8 mouse cellular contexts compared by ENCODE assay signal in the genomic region with DNA sequence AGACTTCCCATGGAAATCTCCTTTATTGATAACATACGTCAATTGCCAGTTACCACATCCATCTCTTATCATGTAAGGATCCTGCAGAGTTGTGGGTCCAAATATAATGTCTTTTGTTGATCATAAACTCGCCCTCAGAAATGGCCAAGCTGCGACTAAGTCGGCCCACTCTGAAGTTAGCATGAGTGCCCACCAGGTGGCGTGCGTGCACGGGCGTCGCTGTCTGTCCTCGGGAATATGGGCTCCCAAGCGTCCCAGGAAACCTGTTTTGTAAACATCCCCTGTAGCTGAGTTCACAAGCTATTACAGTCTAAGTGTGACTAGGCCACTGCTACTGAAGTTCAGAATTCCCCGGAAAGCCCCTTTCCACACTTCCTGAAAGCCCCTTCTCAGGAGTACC. TPM values are rescaled to one million over a fixed set of nuclear protein-coding genes. Genes with fewer than 3 reads are reported as not detected.
DNase-seq lines count a peak whose midpoint lies in the region; ATAC-seq lines count a peak whose summit lies in the region.

No protein-coding gene starts in this region.

- H3K27ac ChIP-seq in forebrain, embryonic 14.5 days (ENCODE audit: low read depth, low read length): no peak overlapping the region
- no peak overlapping the region for H3K27ac ChIP-seq in hindbrain, embryonic 10.5 days

- 7% methylated on average over 12 of the region's 12 CpGs for WGBS in forebrain, embryonic 14.5 days
- 8% methylated on average over 12 of the region's 12 CpGs for WGBS in hindbrain, embryonic 10.5 days

- H3K27me3 ChIP-seq in forebrain, embryonic 14.5 days (replicated peaks; ENCODE audit: control insufficient read depth, insufficient read depth, low read length): no peaks in the 10 kb centered on the region
- H3K27me3 ChIP-seq in hindbrain, embryonic 10.5 days (ENCODE audit: insufficient read depth, poor library complexity, severe bottlenecking): no peaks in the 10 kb centered on the region

- H3K4me3 ChIP-seq in forebrain, embryonic 14.5 days (ENCODE audit: low read depth, low read length): no peak overlapping the region
- no peak overlapping the region for H3K4me3 ChIP-seq in hindbrain, embryonic 10.5 days

- H3K9me3 ChIP-seq in forebrain, embryonic 14.5 days (replicated peaks; ENCODE audit: control insufficient read depth, low read length): no peaks in the 10 kb centered on the region
- H3K9me3 ChIP-seq in hindbrain, embryonic 10.5 days: no peaks in the 10 kb centered on the region

- peak; percentile 80 for ATAC-seq in forebrain, embryonic 14.5 days

- no peaks in the 10 kb centered on the region for H3K4me1 ChIP-seq in forebrain, embryonic 14.5 days (ENCODE audit: control insufficient read depth, insufficient read depth, low read length)
- H3K4me1 ChIP-seq in hindbrain, embryonic 10.5 days (replicated peaks): 0 out of 2 replicates have a peak, but pooled peaks cover 2% of the 10 kb centered on the region

- no peak overlapping the region for H3K4me2 ChIP-seq in forebrain, embryonic 14.5 days (ENCODE audit: low read length)

- peak; percentile 59 for DNase-seq in NIH3T3 (ENCODE audit: low read depth)
- DNase-seq in c-Kit-positive CD71-positive TER-119-positive erythroid progenitor cells, embryonic 14.5 days (ENCODE audit: low spot score): peak; percentile 6
- DNase-seq in forebrain, embryonic 14.5 days (ENCODE audit: low spot score): peak; percentile 78
- peak; percentile 73 for DNase-seq in hindbrain, embryonic 10.5 days (ENCODE audit: low spot score)
- DNase-seq in layer of hippocampus, adult 8-10 months (ENCODE audit: low spot score in 2 of 2): peak; percentile 28 to 67
- peak; percentile 65 for DNase-seq in lung, postnatal 10 days
- DNase-seq in retina, postnatal 7 days (ENCODE audit: low read depth, low spot score): peak; percentile 35
- DNase-seq in thymus, adult 18-20 months: no peak

- H3K9ac ChIP-seq in forebrain, embryonic 14.5 days (ENCODE audit: low read length): no peak overlapping the region

- no peaks in the 10 kb centered on the region for H3K36me3 ChIP-seq in forebrain, embryonic 14.5 days (ENCODE audit: control insufficient read depth, insufficient read depth, low read length)
- H3K36me3 ChIP-seq in hindbrain, embryonic 10.5 days: no peaks in the 10 kb centered on the region

RNA-seq across cellular contexts. Expression of a gene that starts 51.9 kb away (rescaled TPM):
- 0.33 and 1.0 TPM in 2 replicates for polyA plus RNA-seq in forebrain, embryonic 14.5 days (2014; fragmentation: Nextera tagmentation; extraction: Ambion mirVana)
- polyA plus RNA-seq in hindbrain, embryonic 10.5 days (2016; fragmentation: Nextera tagmentation; extraction: Ambion mirVana): 1.1 and 1.9 TPM in 2 replicates
- total RNA-seq in layer of hippocampus, adult 8-10 months (2022): 1 to 10 TPM in 3 of 4 experiments, under 1 TPM in 1; 0.71 to 2.3 (median 1.9) TPM

Comparison
In these comparisons a context has a peak if more than half of its experiments do, and no peak if none do; other contexts are left out.
1. DNase-seq: peak in NIH3T3 (single experiment), c-Kit-positive CD71-positive TER-119-positive erythroid progenitor cells, embryonic 14.5 days (single experiment), forebrain, embryonic 14.5 days (single experiment), hindbrain, embryonic 10.5 days (single experiment), layer of hippocampus, adult 8-10 months (2 of 2), lung, postnatal 10 days (single experiment) and retina, postnatal 7 days (single experiment); none in thymus, adult 18-20 months (0 of 2).